Mouse (Mus musculus) liver, embryonic 14.5 days (tissue): ENCODE data around the gene Itgae. TPM values are rescaled to one million over a fixed set of nuclear protein-coding genes. Genes with fewer than 3 reads are reported as not detected.
A peak's percentile ranks its signal among the peaks of the same experiment; 100 is the strongest.
"Not testable (repeated sequence)": the region's sequence is repeated elsewhere in the genome, so short reads cannot be mapped to it uniquely, and the experiment has no call there.

ENCODE experiments used
- ATAC-seq: fragments of 200-750 bp; cut with Nextera tagmentation; 2 replicates; pipeline ENCODE4 v1.8.0; 2017; ENCODE audit warnings: moderate number of reproducible peaks, mild to moderate bottlenecking, moderate library complexity; ENCODE audit not compliant: insufficient read depth
- DNase-seq, 3 experiments: peaks; one replicate each; pipeline ENCODE4 v3.0.0-alpha.2; 2012 to 2013; ENCODE audit warnings: low read depth in 3 of 3, low spot score in 3 of 3
- H3K27ac ChIP-seq: fragments of 300-500 bp; sonication (generic); 2 replicates; pipeline ENCODE4 v1.5.1; 2014; ENCODE audit warnings: moderate library complexity, mild to moderate bottlenecking, control low read depth, inconsistent platforms
- H3K27me3 ChIP-seq: fragments of 300-500 bp; sonication (generic); 2 replicates; pipeline ENCODE4 v1.6.1; 2014; ENCODE audit warnings: mild to moderate bottlenecking, low read length, moderate library complexity; ENCODE audit not compliant: control insufficient read depth, insufficient read depth
- H3K36me3 ChIP-seq: fragments of 300-500 bp; sonication (generic); replicated peaks from 2 replicates; pipeline ENCODE4 v1.6.1; 2014; ENCODE audit warnings: low read depth; ENCODE audit not compliant: control insufficient read depth, insufficient read depth
- H3K4me1 ChIP-seq, 2 experiments: fragments of 200-500 bp in 1 of 2; fragments of 300-500 bp in 1 of 2; sonication (generic) in 1 of 2; replicated peaks; 2 replicates each; pipeline ENCODE4 v1.6.1; 2012 to 2014; ENCODE audit warnings: antibody characterized with exemption in 1 of 2, inconsistent platforms in 1 of 2, low read length in 1 of 2; ENCODE audit not compliant: control insufficient read depth in 2 of 2, insufficient read depth in 2 of 2
- H3K4me2 ChIP-seq: fragments of 300-500 bp; sonication (generic); 2 replicates; pipeline ENCODE4 v1.6.1; 2014; ENCODE audit warnings: low read depth, mild to moderate bottlenecking, control low read depth, moderate library complexity
- H3K4me3 ChIP-seq, 2 experiments: fragments of 200-500 bp in 1 of 2; fragments of 300-500 bp in 1 of 2; sonication (generic) in 1 of 2; 2 replicates each; pipeline ENCODE4 v1.5.1; 2012 to 2014; ENCODE audit warnings: low read depth in 2 of 2, low read length in 2 of 2, mild to moderate bottlenecking in 2 of 2, control low read depth in 1 of 2, inconsistent platforms in 1 of 2, moderate library complexity in 1 of 2; ENCODE audit not compliant: insufficient read depth in 1 of 2
- H3K9ac ChIP-seq: fragments of 300-500 bp; sonication (generic); replicated peaks from 2 replicates; pipeline ENCODE4 v1.6.1; 2014; ENCODE audit warnings: mild to moderate bottlenecking, control low read depth, moderate library complexity
- H3K9me3 ChIP-seq: fragments of 300-500 bp; sonication (generic); 2 replicates; pipeline ENCODE4 v1.6.1; 2016; ENCODE audit warnings: low read length, mixed read lengths; ENCODE audit not compliant: control insufficient read depth
- CTCF ChIP-seq: IDR thresholded peaks from 2 replicates; pipeline ENCODE4 v1.5.1; 2016; ENCODE audit warnings: antibody characterized with exemption, low read depth, control low read depth
- EP300 ChIP-seq: IDR thresholded peaks from 2 replicates; pipeline ENCODE4 v1.6.1; 2016; ENCODE audit warnings: antibody characterized with exemption, low read depth
- WGBS: fragments of 180-500 bp; shearing (Covaris S2); extraction: QIAGEN DNeasy Blood & Tissue Kit; methylation state at CpG from one replicate; pipeline ENCODE4 v1.1.7; 2014; ENCODE audit not compliant: insufficient replicate concordance; 5-methylcytosine and 5-hydroxymethylcytosine counted together
- polyA plus RNA-seq, 2 experiments: library from polyadenylated mRNA; depleted of rRNA in 1 of 2; stranded (reverse) in 1 of 2; unstranded in 1 of 2; fragments of >200 nt; fragmentation: Nextera tagmentation in 1 of 2; extraction: Ambion mirVana in 1 of 2; gene quantifications; 2 replicates each; pipeline versions ENCODE4 v1.2.1 to v1.2.3; 2012 to 2014

The Itgae gene
- polyA plus RNA-seq, 2 experiments: 0.03 TPM

GRCm38 (mm10) chr11:73101308-73101707 lies 10.9 kb downstream of the Itgae start:
- no peaks in the 10 kb centered on the region for H3K9me3 ChIP-seq
- no peak overlapping the region for H3K4me3 ChIP-seq
- WGBS: 26% methylated on average over 4 of the region's 4 CpGs
- H3K27ac ChIP-seq: no peak overlapping the region
- H3K9ac ChIP-seq: no peak overlapping the region
- H3K4me1 ChIP-seq: no peaks in the 10 kb centered on the region
- DNase-seq (no peak), ATAC-seq (no peak)
- TF ChIP-seq EP300: no peak
- no peak for TF ChIP-seq CTCF
- no peak overlapping the region for H3K4me2 ChIP-seq
- no peaks in the 10 kb centered on the region for H3K36me3 ChIP-seq
- H3K27me3 ChIP-seq: no peaks in the 10 kb centered on the region

GRCm38 (mm10) chr11:73105246-73105645 lies 14.9 kb downstream of the Itgae start:
- peaks cover 0 to 13% of the 10 kb centered on the region in 2 experiments; a peak in 2 of 4 replicates for H3K4me1 ChIP-seq
- TF ChIP-seq CTCF (no peak), EP300 (no peak)
- H3K4me3 ChIP-seq: no peak overlapping the region

GRCm38 (mm10) chr11:73107358-73107757 lies 17.0 kb downstream of the Itgae start:
- H3K27ac ChIP-seq, ATAC-seq, H3K4me2 ChIP-seq, H3K9ac ChIP-seq, H3K9me3 ChIP-seq, H3K36me3 ChIP-seq, H3K4me3 ChIP-seq, DNase-seq, H3K27me3 ChIP-seq: not testable (repeated sequence)
- peak; percentile 35 for TF ChIP-seq CTCF
- whole genome bisulfite sequencing: 34% methylated on average over 3 of the region's 3 CpGs
- peaks cover 0 to 13% of the 10 kb centered on the region in 2 experiments; a peak in 2 of 4 replicates for H3K4me1 ChIP-seq

More at GRCm38 (mm10) chr11:73105246-73105645, 14.9 kb downstream of the Itgae start:
- H3K9me3 ChIP-seq: no peaks in the 10 kb centered on the region
- H3K27ac ChIP-seq: no peak overlapping the region
- 11% methylated on average over 3 of the region's 3 CpGs for WGBS
- H3K27me3 ChIP-seq: no peaks in the 10 kb centered on the region
- H3K36me3 ChIP-seq: no peaks in the 10 kb centered on the region
- ATAC-seq: no peak
- no peak for DNase-seq
- no peak overlapping the region for H3K9ac ChIP-seq
- no peak overlapping the region for H3K4me2 ChIP-seq

- Histone ChIP-seq H3K27me3 (no peaks in the 10 kb centered on the region), H3K4me3 (no peak overlapping the region), H3K9me3 (no peaks in the 10 kb centered on the region), H3K9ac (no peak overlapping the region), H3K4me2 (no peak overlapping the region), H3K4me1 (peaks cover 0 to 13% of the 10 kb centered on the region in 2 experiments; a peak in 2 of 4 replicates), H3K36me3 (no peaks in the 10 kb centered on the region), H3K27ac (no peak overlapping the region)
- 45% methylated on average over 5 of the region's 5 CpGs for WGBS
- no peak for TF ChIP-seq EP300
- TF ChIP-seq CTCF: no peak
- ATAC-seq (no peak; the same call in 1 of the 2 replicates), DNase-seq (no peak)
Measured at GRCm38 (mm10) chr11:73108195-73108897, 18.0 kb downstream of the Itgae start.

- Histone ChIP-seq H3K27ac (no peak overlapping the region), H3K27me3 (no peaks in the 10 kb centered on the region), H3K9ac (no peak overlapping the region), H3K4me1 (peaks cover 0 to 13% of the 10 kb centered on the region in 2 experiments; a peak in 2 of 4 replicates), H3K4me3 (no peak overlapping the region), H3K4me2 (no peak overlapping the region), H3K36me3 (no peaks in the 10 kb centered on the region), H3K9me3 (no peaks in the 10 kb centered on the region)
- DNase-seq (no peak), ATAC-seq (no peak)
- TF ChIP-seq CTCF (no peak), EP300 (no peak)
- WGBS: 45% methylated on average over 14 of the region's 14 CpGs
Measured at GRCm38 (mm10) chr11:73108898-73109625, 18.7 kb downstream of the Itgae start.
